Mouse (Mus musculus): Measurements from ENCODE around the gene Lsm8. TPM values are rescaled to one million over a fixed set of nuclear protein-coding genes. Genes with fewer than 3 reads are reported as not detected.
"Not testable (repeated sequence)": the region's sequence is repeated elsewhere in the genome, so short reads cannot be mapped to it uniquely, and the experiment has no call there.

Gene Lsm8
- 138 and 166 TPM in 2 replicates for total RNA-seq (2014; fragmentation: Nextera tagmentation)
- 88.1 and 109 TPM in 2 replicates for total RNA-seq (2017)

- ATAC-seq (replicated peaks; ENCODE audit: poor library complexity, severe bottlenecking) = peak; percentile 96
These were observed at the start of gene Lsm8 for GRCm38 (mm10) chr6:18848051-18848701. Gene Lsm8, plus strand, starts transcription at chr6:18848579.

GRCm38 (mm10) chr6:18800869-18801511, 47.4 kb upstream of the Lsm8 start:
- peak; percentile 37 for ATAC-seq (replicated peaks; ENCODE audit: poor library complexity, severe bottlenecking)

DNA sequence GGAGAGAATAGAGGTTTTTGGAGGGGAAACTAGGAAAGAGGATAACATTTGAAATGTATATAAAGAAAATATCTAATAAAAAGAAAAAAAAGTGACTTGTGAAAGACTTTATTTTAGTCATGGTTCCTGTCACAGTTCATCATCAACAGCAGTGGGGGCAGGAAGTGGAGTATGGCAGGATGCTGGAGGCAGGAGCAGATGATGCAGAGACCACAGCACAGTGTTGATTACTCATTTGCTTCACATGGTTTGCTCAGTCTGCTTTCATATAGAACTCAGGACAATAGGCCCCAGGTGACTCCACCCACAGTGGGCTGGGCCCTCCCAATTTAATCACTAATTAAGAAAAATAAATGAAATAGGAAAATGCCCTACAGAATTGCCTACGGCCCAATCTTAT, 35.8 kb upstream of the Lsm8 start:
- no peak for ATAC-seq (replicated peaks; ENCODE audit: poor library complexity, severe bottlenecking)

GRCm38 (mm10) chr6:18815606-18816005, 32.8 kb upstream of the Lsm8 start:
- ATAC-seq (replicated peaks; ENCODE audit: poor library complexity, severe bottlenecking) = no peak

DNA sequence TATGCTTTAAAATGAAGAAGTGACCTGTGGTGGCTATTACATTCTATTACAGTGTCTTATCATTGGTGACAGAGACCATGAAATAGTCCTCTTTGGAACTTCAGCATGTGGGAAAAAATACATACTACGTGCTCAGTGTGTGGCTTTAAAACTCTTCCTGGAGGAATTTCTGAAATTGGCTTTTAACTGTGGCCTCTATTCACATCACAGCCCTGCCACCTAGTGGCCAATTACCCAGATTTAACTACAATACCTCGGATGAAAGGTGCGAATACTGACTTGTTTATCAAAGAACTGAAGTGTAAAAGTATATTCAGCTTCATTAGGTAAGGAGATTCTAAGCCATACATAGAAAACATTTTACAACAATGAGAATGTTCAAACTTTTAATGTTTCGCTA, 29.0 kb upstream of the Lsm8 start:
- no peak; the same call in 1 of the 2 replicates for ATAC-seq (replicated peaks; ENCODE audit: poor library complexity, severe bottlenecking)

DNA sequence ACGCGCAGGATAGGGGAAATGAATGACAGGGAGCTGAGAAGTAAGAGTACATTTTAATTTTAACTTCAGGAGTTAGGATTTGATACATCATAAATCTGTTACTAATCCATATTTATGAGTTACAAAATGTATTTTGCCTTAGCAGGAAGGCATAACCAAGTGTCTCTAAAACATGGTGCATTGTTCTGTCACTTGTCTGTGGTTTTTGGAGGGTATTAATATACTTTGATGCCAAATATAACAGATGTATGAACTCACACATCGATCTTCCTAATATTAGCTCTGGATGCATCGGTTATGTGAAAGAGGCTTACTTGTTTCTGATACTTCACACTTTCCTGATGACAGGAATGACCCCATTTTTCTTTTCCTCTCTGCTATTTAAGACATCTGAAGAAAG, 28.1 kb upstream of the Lsm8 start:
- no peak for ATAC-seq (replicated peaks; ENCODE audit: poor library complexity, severe bottlenecking)

DNA sequence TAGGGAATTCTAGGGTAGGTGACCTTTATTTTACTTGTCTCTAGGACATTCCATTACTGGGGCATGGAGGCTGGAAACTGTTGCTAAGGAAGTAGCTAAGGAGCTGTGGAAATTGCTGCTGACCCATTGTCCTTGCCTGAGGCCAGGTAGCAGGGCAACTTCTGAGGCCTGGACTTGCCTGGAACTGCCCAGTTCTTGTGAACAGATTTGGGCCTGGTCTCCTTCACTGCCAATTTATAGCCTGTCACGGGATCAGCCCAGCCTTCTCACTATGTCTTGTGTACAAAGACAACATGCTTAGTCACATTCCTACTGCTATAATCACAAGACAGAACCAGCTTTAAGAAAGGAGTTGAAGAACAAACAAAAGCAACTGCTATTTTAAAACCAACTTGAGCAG, 25.6 kb upstream of the Lsm8 start:
- ATAC-seq (replicated peaks; ENCODE audit: poor library complexity, severe bottlenecking) = no peak

DNA sequence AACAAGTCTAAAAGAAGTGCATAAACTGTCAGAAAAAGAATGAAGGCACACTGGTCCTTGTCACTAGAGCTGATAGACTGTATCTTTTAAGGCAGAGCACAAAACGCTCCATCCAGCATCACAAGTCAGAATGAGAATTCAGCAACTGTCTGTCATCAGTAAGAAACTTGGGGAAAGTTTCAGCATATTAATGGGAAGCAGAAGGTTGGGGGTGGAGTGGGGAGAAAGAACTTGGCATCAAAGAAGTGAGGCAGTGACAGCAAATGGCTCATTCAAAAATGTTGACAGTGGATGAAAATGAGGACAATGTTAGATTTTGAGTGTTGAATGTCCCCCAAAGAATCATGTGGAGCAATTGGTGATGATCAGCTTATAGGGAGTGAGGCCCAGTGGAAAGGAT, 15.4 kb upstream of the Lsm8 start:
- ATAC-seq (replicated peaks; ENCODE audit: poor library complexity, severe bottlenecking) = no peak

DNA sequence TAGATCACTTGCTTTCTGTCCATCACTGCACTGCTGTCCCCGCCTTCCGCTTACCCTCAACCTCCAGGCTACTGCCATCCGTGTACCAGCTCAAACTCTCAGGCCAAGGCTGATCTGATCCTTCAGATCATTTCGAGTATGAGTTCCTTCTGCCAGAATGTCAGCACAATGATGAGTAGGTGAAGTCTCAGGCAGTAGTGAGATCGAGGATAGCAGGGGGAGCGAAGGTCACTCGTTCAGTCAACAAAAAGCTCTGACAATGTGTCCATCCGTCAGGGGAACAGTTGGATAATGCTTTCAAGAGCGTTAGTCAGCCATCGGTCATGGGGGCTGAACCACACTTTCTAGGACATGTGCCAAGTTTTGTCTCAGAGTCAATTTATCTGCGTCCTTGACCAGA, 3.9 kb upstream of the Lsm8 start:
- ATAC-seq (replicated peaks; ENCODE audit: poor library complexity, severe bottlenecking) = not testable (repeated sequence)

GRCm38 (mm10) chr6:18845571-18845970, 2.8 kb upstream of the Lsm8 start:
- not testable (repeated sequence) for ATAC-seq (replicated peaks; ENCODE audit: poor library complexity, severe bottlenecking)

GRCm38 (mm10) chr6:18848702-18849061, 303 bp downstream of the Lsm8 start:
- no peak for ATAC-seq (replicated peaks; ENCODE audit: poor library complexity, severe bottlenecking)

- no peak for ATAC-seq (replicated peaks; ENCODE audit: poor library complexity, severe bottlenecking)
These were observed 6.9 kb downstream of the Lsm8 start for GRCm38 (mm10) chr6:18855323-18855722.

GRCm38 (mm10) chr6:18856487-18857078, 8.2 kb downstream of the Lsm8 start:
- no peak for ATAC-seq (replicated peaks; ENCODE audit: poor library complexity, severe bottlenecking)

DNA sequence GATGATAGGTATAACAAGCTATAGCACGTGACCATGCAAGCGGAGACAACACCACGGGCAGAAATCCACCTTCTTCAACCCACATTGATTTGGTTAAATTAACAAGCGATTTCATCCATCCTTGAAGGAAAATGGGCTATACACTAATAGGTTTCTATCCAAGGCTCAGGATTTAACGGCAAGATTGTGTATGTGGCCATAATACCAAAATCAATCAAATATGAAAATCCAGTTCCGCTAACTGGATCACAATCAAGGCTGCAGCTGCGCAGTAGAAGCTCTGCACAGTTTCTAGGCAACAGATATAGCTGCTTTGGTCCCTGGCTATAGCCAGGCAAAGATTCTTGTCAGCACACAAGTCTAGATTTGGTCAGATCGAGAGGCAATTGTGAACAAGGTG, 17.6 kb downstream of the Lsm8 start, which contains the start of gene Ankrd7:
TSS of gene Ankrd7 (plus strand) at position 301 of the 400 bp plus-strand sequence.
- ATAC-seq (replicated peaks; ENCODE audit: poor library complexity, severe bottlenecking) = no peak

GRCm38 (mm10) chr6:18889030-18889429, 40.7 kb downstream of the Lsm8 start:
- no peak for ATAC-seq (replicated peaks; ENCODE audit: poor library complexity, severe bottlenecking)

DNA sequence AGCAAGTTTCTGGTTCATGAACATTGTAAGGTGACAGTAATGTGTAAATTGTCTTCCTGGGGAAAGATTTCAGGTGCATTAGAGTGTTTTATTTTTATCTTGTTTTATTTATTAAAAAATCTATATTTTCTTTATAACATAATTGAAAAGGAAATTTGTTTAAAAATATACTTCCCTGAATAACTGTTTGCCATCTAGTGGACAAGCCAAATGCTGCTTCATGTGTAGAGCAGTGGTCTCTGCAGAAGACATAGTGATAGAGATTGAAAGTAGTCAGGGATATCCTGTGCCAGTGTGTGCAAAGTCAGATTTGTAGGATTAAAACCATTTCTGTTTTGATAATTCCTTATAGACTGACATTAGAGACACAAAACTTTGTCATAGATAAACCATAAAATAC, 45.8 kb downstream of the Lsm8 start:
- ATAC-seq (replicated peaks; ENCODE audit: poor library complexity, severe bottlenecking) = no peak

Other genes with a start within 250 kb of the Lsm8 start
- gene Ankrd7, start 17.7 kb downstream of the Lsm8 start, total RNA-seq (2014; fragmentation: Nextera tagmentation) = not detected in 2 replicates
- not detected in 2 replicates for gene Ankrd7, start 17.7 kb downstream of the Lsm8 start, total RNA-seq (2017)

All from granulocyte monocyte progenitor cell, adult 5-6 weeks (primary cell).